Mouse (Mus musculus) naive thymus-derived CD4-positive, alpha-beta T cell, adult 2 months (primary cell): ENCODE measurements around the gene Tmtc1.

Experiments used
- DNase-seq: peaks from one replicate; pipeline ENCODE4 v3.0.0-alpha.2; 2011; ENCODE audit warnings: low read depth

The Tmtc1 gene

GRCm38 (mm10) chr6:148443726-148444701, at the start of gene Tmtc1:
Gene Tmtc1, minus strand, starts transcription at chr6:148444389.
- no peak for DNase-seq

- no peak for DNase-seq
Measured at GRCm38 (mm10) chr6:148491849-148492248, 47.7 kb upstream of the Tmtc1 start.

- DNase-seq = no peak
Measured at GRCm38 (mm10) chr6:148486756-148487155, 42.6 kb upstream of the Tmtc1 start.

GRCm38 (mm10) chr6:148481894-148482293, 37.7 kb upstream of the Tmtc1 start:
- no peak for DNase-seq

GRCm38 (mm10) chr6:148479671-148480237, 35.6 kb upstream of the Tmtc1 start:
- DNase-seq = no peak

GRCm38 (mm10) chr6:148478350-148478749, 34.2 kb upstream of the Tmtc1 start:
- no peak for DNase-seq

GRCm38 (mm10) chr6:148472289-148472688, 28.1 kb upstream of the Tmtc1 start:
- DNase-seq = no peak

GRCm38 (mm10) chr6:148467924-148468389, 23.8 kb upstream of the Tmtc1 start:
- DNase-seq = no peak

GRCm38 (mm10) chr6:148467170-148467921, 23.2 kb upstream of the Tmtc1 start:
- DNase-seq = no peak

GRCm38 (mm10) chr6:148459636-148460035, 15.4 kb upstream of the Tmtc1 start:
- no peak for DNase-seq

- DNase-seq = no peak
Measured at GRCm38 (mm10) chr6:148455470-148455869, 11.3 kb upstream of the Tmtc1 start.

GRCm38 (mm10) chr6:148454740-148455139, 10.6 kb upstream of the Tmtc1 start:
- DNase-seq = no peak

GRCm38 (mm10) chr6:148448151-148448550, 4.0 kb upstream of the Tmtc1 start:
- DNase-seq = no peak

GRCm38 (mm10) chr6:148446113-148446512, 1.9 kb upstream of the Tmtc1 start:
- DNase-seq = no peak

- no peak for DNase-seq
Measured at GRCm38 (mm10) chr6:148444796-148445195, 607 bp upstream of the Tmtc1 start.

GRCm38 (mm10) chr6:148443291-148443725, 881 bp downstream of the Tmtc1 start:
- DNase-seq = no peak

GRCm38 (mm10) chr6:148442671-148443290, 1.4 kb downstream of the Tmtc1 start:
- DNase-seq = no peak

GRCm38 (mm10) chr6:148441871-148442270, 2.3 kb downstream of the Tmtc1 start:
- no peak for DNase-seq

GRCm38 (mm10) chr6:148439101-148439500, 5.1 kb downstream of the Tmtc1 start:
- no peak for DNase-seq

- no peak for DNase-seq
Measured at GRCm38 (mm10) chr6:148437565-148437964, 6.6 kb downstream of the Tmtc1 start.

- DNase-seq = peak; percentile 10
Measured at GRCm38 (mm10) chr6:148436441-148437001, 7.7 kb downstream of the Tmtc1 start.

- DNase-seq = no peak
Measured at GRCm38 (mm10) chr6:148421577-148421976, 22.6 kb downstream of the Tmtc1 start.
